Mouse (Mus musculus) olfactory bulb, adult 2 months (tissue): ENCODE data around the gene Crispld2.

ENCODE experiments used
- CTCF ChIP-seq: fragments of 200-500 bp; IDR thresholded peaks from 2 replicates; pipeline ENCODE4 v1.5.1; 2012; ENCODE audit warnings: low read depth, mild to moderate bottlenecking, low read length, moderate library complexity; ENCODE audit not compliant: insufficient read depth
- POLR2A ChIP-seq: fragments of 200-500 bp; IDR thresholded peaks from 2 replicates; pipeline ENCODE4 v1.6.1; 2012; ENCODE audit warnings: mild to moderate bottlenecking, low read depth, low read length, moderate library complexity; ENCODE audit not compliant: insufficient read depth

DNA sequence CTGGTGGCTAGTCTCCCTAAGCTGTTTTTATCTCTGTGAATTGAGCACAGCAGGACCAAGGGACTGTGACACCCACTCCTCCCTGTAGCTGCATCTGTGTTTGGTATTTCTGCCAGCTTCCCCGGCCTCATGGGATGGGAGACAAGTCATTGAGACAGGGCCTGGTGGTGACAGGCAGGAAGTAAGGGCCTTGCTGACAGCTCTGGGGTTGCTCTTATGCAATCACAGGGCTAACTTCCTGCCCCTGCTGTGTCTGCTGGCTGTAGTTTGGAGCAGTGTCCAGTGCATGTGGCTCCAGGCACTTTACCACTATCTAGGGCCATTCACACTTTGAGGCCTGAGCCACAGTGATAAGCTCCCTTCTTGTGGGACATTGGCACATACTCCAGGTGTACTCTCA, 48.6 kb downstream of the Crispld2 start:
- TF ChIP-seq POLR2A (no peak), CTCF (no peak)
